11 mouse cellular contexts compared by ENCODE assay signal in the genomic region with DNA sequence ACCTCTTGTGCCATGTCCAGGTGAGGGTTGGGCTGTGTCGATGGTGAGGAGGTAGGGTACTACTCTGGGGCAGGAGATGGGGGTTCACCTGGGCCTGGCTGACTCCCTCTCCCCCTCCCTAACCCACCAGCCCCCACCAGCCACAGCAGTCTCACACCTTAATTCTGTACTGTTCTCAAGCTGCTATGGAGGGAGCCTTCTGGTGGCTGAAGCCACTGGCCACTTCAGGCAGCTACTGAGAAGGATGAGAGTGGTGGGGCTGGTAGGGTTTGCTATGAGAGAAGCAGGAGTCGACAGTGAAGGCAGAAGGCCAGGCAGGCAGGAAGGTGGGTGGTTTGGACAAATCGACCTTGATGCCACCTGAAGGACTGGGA.
"Had no signal": no experiment of that assay in that cellular context is flagged by ENCODE, and none has a peak within 500 bp of the region (broad histone marks: within the 10 kb centered on the region; RNA-seq: fewer than 3 reads in every experiment).

No protein-coding gene starts in this region.

- DNase-seq: kidney, adult 8-10 months; lung, adult 18-20 months; retina, postnatal 1 day; right cerebral cortex, postnatal 4 days; spleen, adult 18-20 months; thymus, adult 18-20 months; thymus, postnatal 14 days had no signal

- H3K4me2 ChIP-seq: midbrain, embryonic 12.5 days; neural tube, embryonic 15.5 days had no signal

- H3K27me3 ChIP-seq: neural tube, embryonic 15.5 days had no signal

- H3K4me3 ChIP-seq: midbrain, embryonic 12.5 days; myocyte; neural tube, embryonic 15.5 days had no signal

- H3K9ac ChIP-seq: liver, embryonic 14.5 days; midbrain, embryonic 12.5 days; neural tube, embryonic 15.5 days had no signal

- H3K27ac ChIP-seq: liver, embryonic 14.5 days; midbrain, embryonic 12.5 days; neural tube, embryonic 15.5 days had no signal

- H3K36me3 ChIP-seq: midbrain, embryonic 12.5 days; neural tube, embryonic 15.5 days had no signal

- H3K9me3 ChIP-seq: midbrain, embryonic 12.5 days; neural tube, embryonic 15.5 days had no signal
